Mouse (Mus musculus) midbrain, postnatal 0 days (tissue): ENCODE measurements around the gene Rasgef1a. TPM values are rescaled to one million over a fixed set of nuclear protein-coding genes. Genes with fewer than 3 reads are reported as not detected.

Experiments
- ATAC-seq: fragments of 200-750 bp; cut with Nextera tagmentation; 2 replicates; pipeline ENCODE4 v1.8.0; 2017; ENCODE audit warnings: moderate number of reproducible peaks, mild to moderate bottlenecking, moderate TSS enrichment, moderate library complexity; ENCODE audit not compliant: low FRiP score
- DNase-seq: peaks from one replicate; pipeline ENCODE4 v3.0.0-alpha.2; 2015; ENCODE audit warnings: low spot score
- H3K27ac ChIP-seq: fragments of 300-500 bp; sonication (generic); 2 replicates; pipeline ENCODE4 v1.5.1; 2014; ENCODE audit warnings: low read depth, mild to moderate bottlenecking, low read length, mixed read lengths
- H3K27me3 ChIP-seq: fragments of 300-500 bp; sonication (generic); 2 replicates; pipeline ENCODE4 v1.6.1; 2014; ENCODE audit warnings: low read length, control low read depth, mixed read lengths; ENCODE audit not compliant: insufficient read depth
- H3K36me3 ChIP-seq: fragments of 300-500 bp; sonication (generic); 2 replicates; pipeline ENCODE4 v1.6.1; 2014; ENCODE audit warnings: low read length, control low read depth, mixed read lengths; ENCODE audit not compliant: insufficient read depth
- H3K4me1 ChIP-seq: fragments of 300-500 bp; sonication (generic); 2 replicates; pipeline ENCODE4 v1.6.1; 2014; ENCODE audit warnings: mild to moderate bottlenecking, control low read depth, antibody characterized with exemption, low read length, mixed read lengths; ENCODE audit not compliant: insufficient read depth
- H3K4me2 ChIP-seq: fragments of 300-500 bp; sonication (generic); 2 replicates; pipeline ENCODE4 v1.6.1; 2014; ENCODE audit warnings: low read depth, mild to moderate bottlenecking, low read length, mixed read lengths; ENCODE audit not compliant: poor library complexity, severe bottlenecking
- H3K4me3 ChIP-seq: fragments of 300-500 bp; sonication (generic); 2 replicates; pipeline ENCODE4 v1.5.1; 2014; ENCODE audit warnings: low read depth, mild to moderate bottlenecking, low read length, moderate library complexity
- H3K9ac ChIP-seq: fragments of 300-500 bp; sonication (generic); replicated peaks from 2 replicates; pipeline ENCODE4 v1.6.1; 2014; ENCODE audit warnings: mild to moderate bottlenecking, low read length, moderate library complexity, mixed read lengths; ENCODE audit not compliant: poor library complexity, severe bottlenecking
- H3K9me3 ChIP-seq: fragments of 300-500 bp; sonication (generic); 2 replicates; pipeline ENCODE4 v1.6.1; 2016; ENCODE audit warnings: low read length, control low read depth
- CTCF ChIP-seq: IDR thresholded peaks from 2 replicates; pipeline ENCODE4 v1.5.1; 2016; ENCODE audit warnings: antibody characterized with exemption, mild to moderate bottlenecking
- WGBS: fragments of 180-500 bp; shearing (Covaris S2); extraction: QIAGEN DNeasy Blood & Tissue Kit; methylation state at CpG from one replicate; pipeline ENCODE4 v1.1.7; 2014; 5-methylcytosine and 5-hydroxymethylcytosine counted together
- polyA plus RNA-seq: library from polyadenylated mRNA; unstranded; fragments of >200 nt; fragmentation: Nextera tagmentation; extraction: Ambion mirVana; gene quantifications from 2 replicates; pipeline ENCODE4 v1.2.1, GENCODE M21; 2015
- total RNA-seq: library from RNA; depleted of rRNA; stranded (reverse); fragments of >200 nt; gene quantifications from 2 replicates; pipeline ENCODE4 v1.2.3, GENCODE M21; 2014

The Rasgef1a gene
- total and polyA plus RNA-seq, 2 experiments from 2014 or later, result 10.9 to 25.4 TPM

DNA sequence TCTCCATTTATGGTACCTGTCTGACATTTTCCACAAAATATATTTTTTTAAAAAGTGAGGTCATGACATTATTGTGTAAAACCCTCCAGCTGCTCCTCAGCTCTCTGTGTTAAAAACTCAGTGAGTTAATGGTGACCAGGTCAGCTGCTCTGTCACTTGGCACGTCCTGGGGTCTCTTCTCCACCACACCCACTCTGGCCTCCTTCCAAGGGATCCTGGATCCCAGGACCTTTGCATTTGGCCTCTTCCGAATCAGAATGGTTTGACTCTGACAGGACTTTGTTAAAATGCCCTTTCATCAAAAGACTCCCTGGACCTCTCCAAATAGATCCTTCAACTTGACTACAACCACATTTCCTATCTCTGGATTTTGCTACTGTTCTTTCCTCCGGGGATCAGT lies 982 bp upstream of the Rasgef1a start:
- Histone ChIP-seq H3K27me3 (no peaks in the 10 kb centered on the region), H3K36me3 (no peaks in the 10 kb centered on the region), H3K4me3 (no peak overlapping the region), H3K4me2 (peak overlapping the region; percentile 76), H3K27ac (peak overlapping the region; percentile 81; the same call in 1 of the 2 replicates), H3K4me1 (peaks cover 18% of the 10 kb centered on the region; the same call in 1 of the 2 replicates), H3K9me3 (no peaks in the 10 kb centered on the region), H3K9ac (no peak overlapping the region)
- ATAC-seq (no peak), DNase-seq (no peak)
- TF ChIP-seq CTCF, result no peak
- WGBS, result 65% methylated on average over 3 of the region's 3 CpGs

DNA sequence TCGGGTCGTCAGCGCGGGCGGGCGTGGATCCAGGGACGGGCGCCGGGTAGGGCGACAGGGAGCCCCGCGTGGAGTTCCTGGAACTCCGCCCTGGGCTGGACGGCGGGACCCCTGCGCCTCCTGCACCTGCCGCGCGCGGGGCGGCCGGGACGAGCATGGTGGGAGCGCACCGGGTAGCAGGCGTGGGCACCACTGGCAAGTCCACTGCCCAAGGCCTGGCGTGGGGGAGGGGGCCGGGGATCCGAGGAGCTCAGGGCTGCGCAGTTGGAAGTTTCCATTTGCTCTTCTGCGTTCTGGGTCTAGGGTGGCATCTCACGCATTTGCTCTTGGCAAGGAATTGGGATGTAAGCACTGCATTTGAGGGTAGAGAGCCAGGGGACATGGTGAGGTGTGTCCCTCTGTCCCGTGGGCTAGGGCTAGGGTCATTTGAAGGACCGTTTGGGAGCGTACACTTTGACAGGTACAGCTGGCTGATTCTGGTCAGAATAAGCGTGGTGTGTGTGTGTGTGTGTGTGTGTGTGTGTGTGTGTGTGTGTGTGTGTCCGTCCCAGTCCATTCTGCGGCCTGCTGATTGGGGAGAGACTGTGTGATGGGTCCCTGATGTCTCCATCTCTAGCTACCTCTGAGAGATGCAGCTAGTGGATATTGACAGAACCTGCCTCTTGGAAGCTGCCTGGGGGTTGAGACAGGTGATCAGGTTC lies 528 bp downstream of the Rasgef1a start:
- peak; percentile 53 for ATAC-seq

DNA sequence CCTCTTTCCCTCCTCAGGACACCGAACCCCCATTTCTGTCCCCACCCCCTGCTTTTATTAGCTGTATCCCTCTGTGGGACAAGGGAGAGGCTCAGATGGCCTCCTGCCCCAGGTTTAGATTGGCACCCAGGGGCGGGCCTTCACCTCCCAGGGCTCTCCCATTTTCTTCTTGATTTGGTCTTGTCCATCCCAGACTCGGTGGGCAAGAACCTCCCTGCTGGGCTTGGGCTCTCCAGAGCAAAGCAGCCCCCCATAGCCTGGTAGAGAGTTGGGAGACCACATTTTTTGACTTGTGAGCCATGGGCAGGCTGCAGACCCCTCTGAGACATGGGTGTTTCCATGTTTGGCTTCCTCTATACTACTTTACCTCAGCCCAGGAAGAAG lies 1.1 kb downstream of the Rasgef1a start:
- H3K36me3 ChIP-seq, result no peaks in the 10 kb centered on the region
- no peaks in the 10 kb centered on the region for H3K27me3 ChIP-seq
- H3K4me3 ChIP-seq, result peak overlapping the region; percentile 67
- ATAC-seq, result no peak
- peaks cover 31% of the 10 kb centered on the region; the same call in 1 of the 2 replicates for H3K4me1 ChIP-seq
- H3K4me2 ChIP-seq, result peak overlapping the region; percentile 76
- H3K9me3 ChIP-seq, result no peaks in the 10 kb centered on the region
- no peak for TF ChIP-seq CTCF
- peak overlapping the region; percentile 73; the same call in 1 of the 2 replicates for H3K9ac ChIP-seq
- no peak for DNase-seq
- peak overlapping the region; percentile 81 for H3K27ac ChIP-seq
- WGBS, result 75% methylated on average over 3 of the region's 3 CpGs

More for the DNA sequence above, 528 bp downstream of the Rasgef1a start:
- TF ChIP-seq CTCF, result no peak
- peak; percentile 36 for DNase-seq
- 7% methylated on average over 34 of the region's 38 CpGs for WGBS
- Histone ChIP-seq H3K27me3 (no peaks in the 10 kb centered on the region), H3K9ac (peak overlapping the region; percentile 73), H3K36me3 (no peaks in the 10 kb centered on the region), H3K9me3 (no peaks in the 10 kb centered on the region), H3K4me1 (peaks cover 31% of the 10 kb centered on the region; the same call in 1 of the 2 replicates), H3K4me3 (peak overlapping the region; percentile 67), H3K27ac (peak overlapping the region; percentile 81), H3K4me2 (peak overlapping the region; percentile 76)

DNA sequence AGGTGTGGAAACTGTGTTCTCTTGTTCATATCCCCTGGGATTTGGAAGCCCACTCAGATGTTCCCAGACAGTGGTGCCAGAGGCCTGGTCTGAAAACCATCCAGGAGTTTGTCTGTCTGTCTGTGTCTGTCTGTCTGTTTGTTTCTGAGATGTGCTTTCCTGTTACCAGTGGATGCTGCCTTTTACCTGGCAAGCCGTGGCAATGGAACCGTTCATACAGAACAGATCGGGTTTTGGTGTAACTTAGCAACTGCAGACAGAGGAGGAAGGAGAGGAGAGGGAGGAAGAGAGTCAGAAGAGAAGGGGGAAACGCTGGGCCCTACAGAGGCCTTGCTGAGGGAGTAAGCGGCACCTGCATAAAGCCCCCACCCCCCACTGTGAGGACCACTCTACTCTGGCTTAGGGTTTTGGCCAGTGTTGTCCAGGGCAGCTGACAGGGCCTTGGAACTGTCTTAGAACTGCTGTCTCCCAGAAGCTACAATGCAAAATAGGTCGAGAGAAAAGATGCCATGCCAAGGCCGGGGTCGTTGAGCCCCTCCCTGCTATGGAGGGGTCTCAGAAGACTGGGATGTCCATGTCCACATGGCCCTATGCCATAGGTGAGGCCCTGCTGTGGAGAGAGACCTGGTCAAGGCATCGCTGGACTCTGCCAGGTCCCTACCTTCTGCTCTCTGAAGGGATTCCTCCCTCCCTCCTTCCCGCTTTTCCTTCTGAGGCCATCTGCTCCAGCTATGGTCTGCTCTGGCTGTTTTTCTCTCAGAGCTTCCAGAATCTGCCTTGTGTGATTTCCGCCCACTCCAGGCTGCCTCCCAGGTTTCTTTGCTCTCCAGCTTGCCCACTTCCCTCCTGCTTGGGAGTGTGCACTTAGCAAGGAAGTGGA lies 2.0 kb downstream of the Rasgef1a start:
- Histone ChIP-seq H3K9me3 (no peaks in the 10 kb centered on the region), H3K36me3 (no peaks in the 10 kb centered on the region), H3K9ac (peak overlapping the region; percentile 14; the same call in 1 of the 2 replicates), H3K4me3 (peak overlapping the region; percentile 67; the same call in 1 of the 2 replicates), H3K27ac (peak overlapping the region; percentile 65), H3K27me3 (no peaks in the 10 kb centered on the region), H3K4me1 (peaks cover 31% of the 10 kb centered on the region; the same call in 1 of the 2 replicates), H3K4me2 (peak overlapping the region; percentile 76)
- TF ChIP-seq CTCF, result no peak
- WGBS, result 62% methylated on average over 11 of the region's 11 CpGs
- no peak for ATAC-seq
- peak; percentile 43 for DNase-seq

DNA sequence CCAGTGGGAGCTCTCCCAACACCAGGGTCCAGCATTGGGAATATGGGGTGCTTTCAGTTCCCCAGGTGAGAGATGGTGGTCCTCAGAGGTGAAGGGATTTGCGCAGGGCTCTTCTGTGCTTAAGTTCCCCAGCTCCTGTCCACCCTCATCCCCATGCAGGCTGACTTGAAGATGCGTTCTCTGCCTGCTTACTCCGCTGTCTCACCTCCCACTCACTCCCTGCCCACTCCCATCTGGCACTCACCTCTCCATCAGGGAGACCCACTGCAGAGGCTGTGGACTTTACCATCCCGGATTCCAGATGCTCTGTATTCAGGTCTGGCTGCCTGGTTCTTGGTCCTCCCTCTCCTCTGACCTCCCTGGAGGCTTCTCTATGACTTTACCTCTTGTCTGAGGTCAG lies 3.6 kb downstream of the Rasgef1a start:
- TF ChIP-seq CTCF, result no peak
- ATAC-seq (no peak), DNase-seq (no peak)
- Histone ChIP-seq H3K36me3 (no peaks in the 10 kb centered on the region), H3K9me3 (no peaks in the 10 kb centered on the region), H3K27me3 (no peaks in the 10 kb centered on the region), H3K4me3 (no peak overlapping the region), H3K4me1 (peaks cover 40% of the 10 kb centered on the region), H3K4me2 (no peak overlapping the region), H3K27ac (peak overlapping the region; percentile 77; the same call in 1 of the 2 replicates), H3K9ac (no peak overlapping the region)
- 83% methylated on average over 4 of the region's 4 CpGs for WGBS
